Mouse (Mus musculus) megakaryocyte, embryonic 14.5 days (primary cell): ENCODE measurements around the gene Faxc.

ENCODE experiments used
- FLI1 ChIP-seq: IDR thresholded peaks from 2 replicates; pipeline ENCODE4 v1.6.1; 2012; ENCODE audit warnings: low read length, inconsistent platforms, mixed read lengths
- GATA1 ChIP-seq: IDR thresholded peaks from 3 replicates; pipeline ENCODE4 v1.6.1; 2012; ENCODE audit warnings: mixed read lengths, low read length, inconsistent platforms, borderline replicate concordance

- no peak for TF ChIP-seq GATA1
- TF ChIP-seq FLI1 = no peak
These were observed 4.2 kb downstream of the Faxc start for GRCm38 (mm10) chr4:21935378-21935777.
